Mouse (Mus musculus) liver, embryonic 16.5 days (tissue): Measurements from ENCODE around the gene Tiparp. TPM values are rescaled to one million over a fixed set of nuclear protein-coding genes. Genes with fewer than 3 reads are reported as not detected.

Experiments
- ATAC-seq: fragments of 200-750 bp; cut with Nextera tagmentation; 2 replicates; pipeline ENCODE4 v1.8.0; 2017; ENCODE audit warnings: low read depth, mild to moderate bottlenecking, moderate number of reproducible peaks, moderate library complexity
- H3K27ac ChIP-seq: fragments of 300-500 bp; sonication (generic); 2 replicates; pipeline ENCODE4 v1.5.1; 2014; ENCODE audit warnings: mild to moderate bottlenecking, low read length
- H3K27me3 ChIP-seq: fragments of 300-500 bp; sonication (generic); 2 replicates; pipeline ENCODE4 v1.6.1; 2014; ENCODE audit warnings: low read depth, low read length, mixed read lengths; ENCODE audit not compliant: control insufficient read depth, insufficient read depth
- H3K36me3 ChIP-seq: fragments of 300-500 bp; sonication (generic); 2 replicates; pipeline ENCODE4 v1.6.1; 2014; ENCODE audit warnings: mild to moderate bottlenecking; ENCODE audit not compliant: control insufficient read depth, insufficient read depth
- H3K4me1 ChIP-seq: fragments of 300-500 bp; sonication (generic); 2 replicates; pipeline ENCODE4 v1.6.1; 2014; ENCODE audit warnings: low read depth, low read length, mixed read lengths; ENCODE audit not compliant: control insufficient read depth
- H3K4me2 ChIP-seq: fragments of 300-500 bp; sonication (generic); 2 replicates; pipeline ENCODE4 v1.6.1; 2014; ENCODE audit warnings: low read depth, low read length, mixed read lengths
- H3K4me3 ChIP-seq: fragments of 300-500 bp; sonication (generic); 2 replicates; pipeline ENCODE4 v1.5.1; 2014; ENCODE audit warnings: low read depth, mild to moderate bottlenecking, low read length
- H3K9ac ChIP-seq: fragments of 300-500 bp; sonication (generic); 2 replicates; pipeline ENCODE4 v1.6.1; 2014; ENCODE audit warnings: low read depth, low read length
- H3K9me3 ChIP-seq: fragments of 300-500 bp; sonication (generic); replicated peaks from 2 replicates; pipeline ENCODE4 v1.6.1; 2016; ENCODE audit warnings: low read length; ENCODE audit not compliant: control insufficient read depth
- WGBS: fragments of 180-500 bp; shearing (Covaris S2); extraction: QIAGEN DNeasy Blood & Tissue Kit; methylation state at CpG from one replicate; pipeline ENCODE4 v1.1.7; 2014; ENCODE audit not compliant: insufficient replicate concordance; 5-methylcytosine and 5-hydroxymethylcytosine counted together
- polyA plus RNA-seq: library from polyadenylated mRNA; unstranded; fragments of >200 nt; fragmentation: Nextera tagmentation; extraction: Ambion mirVana; gene quantifications from 2 replicates; pipeline ENCODE4 v1.2.1, GENCODE M21; 2015

Tiparp gene
- polyA plus RNA-seq, 1 experiment from 2014 or later = 6.5 TPM

DNA sequence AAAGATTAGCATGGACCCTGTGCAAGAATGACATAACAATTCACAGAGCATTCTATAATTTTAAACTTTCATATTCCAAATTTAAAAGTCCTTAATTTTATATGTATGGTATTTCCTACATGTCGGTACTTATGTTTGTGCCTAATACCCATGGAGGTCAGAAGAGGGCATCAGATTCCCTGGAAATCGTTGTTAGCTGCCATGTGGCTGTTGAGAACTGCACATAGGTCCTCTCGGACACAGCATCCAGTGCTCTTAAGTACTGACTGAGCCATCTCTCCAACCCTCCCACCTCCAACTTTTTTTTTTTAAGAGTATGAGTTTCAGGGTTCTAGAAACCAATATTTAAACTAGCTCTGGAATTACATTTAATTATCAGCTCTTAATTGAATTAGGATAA, 2.5 kb upstream of the Tiparp start:
- WGBS = 51% methylated on average over 3 of the region's 3 CpGs
- no peak for ATAC-seq
- H3K9ac ChIP-seq = no peak overlapping the region

DNA sequence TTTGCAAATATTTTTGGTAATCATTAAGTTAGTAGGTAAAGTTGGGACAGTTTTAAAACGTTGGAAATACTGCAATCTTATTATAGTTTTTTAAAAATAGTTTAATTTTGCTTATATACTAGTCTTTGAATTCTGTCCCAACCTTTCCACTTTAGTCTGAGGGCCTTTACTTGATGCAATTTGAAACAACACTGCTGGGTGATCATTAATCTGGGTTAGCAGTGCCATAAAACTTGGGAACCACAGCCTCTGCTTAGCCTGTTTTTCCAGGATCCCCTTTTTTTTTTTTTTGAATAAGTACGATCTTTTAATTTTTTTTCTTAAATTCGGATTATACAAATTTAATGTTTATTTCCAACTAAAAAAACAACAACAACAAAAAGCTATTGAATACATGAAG, 1.0 kb upstream of the Tiparp start:
- H3K27ac ChIP-seq = no peak overlapping the region
- H3K9me3 ChIP-seq = no peaks in the 10 kb centered on the region
- WGBS = 16% methylated on average over 3 of the region's 3 CpGs
- no peak for ATAC-seq
- no peaks in the 10 kb centered on the region for H3K27me3 ChIP-seq
- no peaks in the 10 kb centered on the region for H3K4me1 ChIP-seq
- H3K36me3 ChIP-seq = no peaks in the 10 kb centered on the region
- H3K4me3 ChIP-seq = peak overlapping the region; percentile 73
- H3K4me2 ChIP-seq = peak overlapping the region; percentile 92
- H3K9ac ChIP-seq = no peak overlapping the region; the same call in 1 of the 2 replicates

More for the DNA sequence above, 2.5 kb upstream of the Tiparp start:
- H3K4me1 ChIP-seq = no peaks in the 10 kb centered on the region
- no peaks in the 10 kb centered on the region for H3K9me3 ChIP-seq
- H3K36me3 ChIP-seq = no peaks in the 10 kb centered on the region
- no peak overlapping the region for H3K4me3 ChIP-seq
- no peaks in the 10 kb centered on the region for H3K27me3 ChIP-seq
- H3K27ac ChIP-seq = no peak overlapping the region
- H3K4me2 ChIP-seq = no peak overlapping the region

DNA sequence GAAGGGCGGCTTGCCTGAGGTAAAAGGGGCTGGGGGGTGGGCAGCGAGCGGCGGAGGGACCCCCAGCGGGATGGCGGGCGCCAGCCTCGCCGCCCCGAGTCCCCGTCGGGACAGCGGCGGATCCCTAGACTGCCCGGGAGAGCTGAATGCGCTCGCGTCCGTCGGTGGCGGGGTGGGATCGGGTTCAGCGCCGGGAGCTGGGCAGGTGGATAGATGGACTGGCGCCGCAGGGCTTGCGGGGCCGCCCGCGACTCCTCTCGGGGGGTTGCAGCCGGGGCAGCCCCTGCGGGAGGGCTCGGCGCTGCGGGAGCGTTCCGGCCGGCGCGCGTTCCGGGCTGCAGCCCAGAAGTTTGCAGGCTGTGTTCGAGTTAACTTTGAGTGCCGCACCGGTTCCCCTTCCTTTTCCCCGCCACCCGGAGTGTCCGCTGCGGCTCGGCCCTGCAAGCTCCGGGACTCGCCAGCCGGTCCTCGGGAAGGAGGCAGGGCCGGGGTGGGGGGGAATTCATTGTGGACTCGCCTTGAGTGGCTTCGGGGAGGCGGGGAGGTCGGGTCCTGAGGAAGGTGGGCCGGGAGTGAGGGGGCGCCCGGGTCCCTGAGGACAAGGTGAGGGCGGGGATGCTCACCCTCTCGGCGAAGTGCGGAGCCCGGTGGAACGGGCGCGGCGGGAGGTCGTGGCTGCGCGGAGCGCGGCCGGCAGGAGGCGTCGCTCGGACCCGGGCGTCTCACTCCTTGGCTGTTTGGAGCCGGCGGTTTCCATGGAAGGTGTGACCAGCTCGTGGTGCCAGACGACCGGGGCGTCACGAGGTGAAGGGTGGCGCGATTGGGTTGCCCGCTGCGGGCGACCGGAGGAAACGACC, 632 bp downstream of the Tiparp start:
- H3K4me2 ChIP-seq = peak overlapping the region; percentile 92
- H3K27ac ChIP-seq = peak overlapping the region; percentile 84
- no peaks in the 10 kb centered on the region for H3K27me3 ChIP-seq
- peak overlapping the region; percentile 73 for H3K4me3 ChIP-seq
- 1% methylated on average over 87 of the region's 97 CpGs for WGBS
- H3K9me3 ChIP-seq = no peaks in the 10 kb centered on the region
- peak overlapping the region; percentile 73 for H3K9ac ChIP-seq
- H3K4me1 ChIP-seq = no peaks in the 10 kb centered on the region
- peak; percentile 16 for ATAC-seq
- H3K36me3 ChIP-seq = no peaks in the 10 kb centered on the region

DNA sequence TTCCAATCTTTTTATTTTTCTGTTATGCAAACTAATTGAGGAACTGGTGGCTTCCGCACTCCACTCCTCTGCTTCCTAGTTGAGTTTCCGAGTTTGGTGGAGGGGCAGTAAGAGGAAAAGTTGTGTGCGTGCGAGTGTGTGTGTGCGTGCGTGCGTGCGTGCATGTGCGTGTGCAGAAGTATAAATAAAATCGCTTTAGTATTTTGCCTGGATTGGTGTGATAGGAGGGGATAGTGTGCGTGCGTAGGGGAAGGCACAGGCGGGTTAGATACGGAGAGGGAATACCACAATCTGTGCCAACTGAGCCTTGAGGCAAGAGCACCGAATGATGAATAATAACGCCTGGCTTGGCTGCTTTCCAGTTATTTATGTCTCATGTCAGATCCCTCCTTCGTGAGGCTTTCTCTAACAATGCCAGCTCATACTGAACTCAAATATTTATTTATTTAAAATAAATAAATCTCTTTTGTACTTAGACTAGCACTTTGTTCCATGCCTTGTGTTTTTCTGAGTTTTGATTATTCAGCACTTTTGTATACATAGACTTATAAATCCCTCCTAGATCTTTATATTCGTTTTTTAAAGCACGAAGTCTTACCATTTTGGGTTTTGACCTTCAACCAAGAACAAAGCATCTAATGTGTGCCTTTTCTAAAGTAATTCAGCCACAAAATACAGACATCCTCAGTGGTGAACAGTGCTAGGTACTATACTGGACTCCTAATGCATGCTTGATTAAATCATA, 1.4 kb downstream of the Tiparp start:
- Histone ChIP-seq H3K4me2 (peak overlapping the region; percentile 92), H3K9ac (peak overlapping the region; percentile 73), H3K27ac (no peak overlapping the region; the same call in 1 of the 2 replicates), H3K36me3 (no peaks in the 10 kb centered on the region), H3K4me3 (peak overlapping the region; percentile 73), H3K4me1 (no peaks in the 10 kb centered on the region), H3K9me3 (no peaks in the 10 kb centered on the region), H3K27me3 (no peaks in the 10 kb centered on the region)
- no peak for ATAC-seq
- WGBS = 3% methylated on average over 19 of the region's 19 CpGs

DNA sequence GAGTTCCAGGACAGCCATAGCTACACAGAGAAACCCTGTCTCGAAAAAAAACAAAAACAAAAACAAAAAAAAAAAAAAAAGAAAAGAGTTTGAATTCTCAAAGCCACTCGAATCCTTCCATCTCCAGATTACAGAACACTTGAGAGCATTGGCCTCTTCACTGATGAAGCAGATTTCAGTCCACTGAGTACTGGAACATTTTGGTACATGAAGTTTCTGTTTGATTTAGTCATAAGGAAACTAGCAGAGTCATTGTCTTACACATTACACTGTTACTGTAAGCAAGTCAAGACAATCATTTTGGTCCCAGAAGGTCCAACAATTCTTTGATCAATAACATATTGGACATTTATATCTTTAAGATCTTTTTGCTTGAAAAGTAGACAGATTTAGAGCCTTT, 4.8 kb downstream of the Tiparp start:
- Histone ChIP-seq H3K4me1 (no peaks in the 10 kb centered on the region), H3K36me3 (no peaks in the 10 kb centered on the region), H3K9me3 (no peaks in the 10 kb centered on the region), H3K27ac (no peak overlapping the region), H3K4me3 (no peak overlapping the region), H3K27me3 (no peaks in the 10 kb centered on the region), H3K4me2 (no peak overlapping the region), H3K9ac (no peak overlapping the region)
- no peak for ATAC-seq
- WGBS = 78% methylated on average over 2 of the region's 2 CpGs

DNA sequence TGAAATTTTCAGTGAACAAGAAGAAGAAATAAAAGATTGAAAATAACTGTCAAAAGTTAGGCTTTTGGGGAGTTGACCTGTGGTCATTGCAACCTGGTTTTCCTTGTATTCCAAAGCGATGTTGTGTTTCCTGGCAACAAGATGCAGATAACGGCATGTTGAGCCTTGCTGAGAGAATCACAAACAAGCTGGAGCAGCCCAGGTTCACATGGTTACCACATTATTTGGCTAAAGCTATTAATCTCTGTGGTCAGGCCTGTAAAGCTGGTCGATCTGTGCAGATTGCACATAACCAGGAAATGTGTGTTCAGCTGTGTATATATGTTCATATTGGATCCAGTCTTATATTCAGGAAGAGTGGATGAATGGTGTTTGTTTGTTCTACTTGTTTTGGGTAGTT, 5.4 kb downstream of the Tiparp start:
- Histone ChIP-seq H3K9ac (no peak overlapping the region), H3K9me3 (no peaks in the 10 kb centered on the region), H3K4me2 (no peak overlapping the region), H3K27me3 (no peaks in the 10 kb centered on the region), H3K4me1 (no peaks in the 10 kb centered on the region), H3K4me3 (no peak overlapping the region), H3K36me3 (no peaks in the 10 kb centered on the region), H3K27ac (no peak overlapping the region)
- ATAC-seq = no peak
- 54% methylated on average over 3 of the region's 3 CpGs for WGBS

DNA sequence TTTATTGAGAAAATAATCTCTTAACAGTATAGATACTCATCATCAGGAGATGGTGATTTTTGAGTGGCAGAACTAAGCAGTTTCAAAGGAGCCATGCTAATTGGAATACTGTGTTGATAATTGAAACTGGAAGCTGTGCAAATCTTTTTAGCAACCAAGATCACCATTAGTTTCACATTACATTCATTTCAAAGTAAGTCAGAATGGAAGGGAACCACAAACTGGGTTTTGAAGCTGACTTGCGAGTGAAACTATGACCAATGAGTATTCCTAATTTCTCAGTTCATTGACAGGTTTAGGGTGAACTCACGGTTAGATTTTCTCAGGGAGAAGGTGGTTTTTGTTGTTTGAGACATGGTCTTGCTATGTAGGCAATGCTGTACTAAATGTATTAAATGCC, 6.3 kb downstream of the Tiparp start:
- no peak overlapping the region for H3K4me2 ChIP-seq
- no peak for ATAC-seq
- no peak overlapping the region for H3K4me3 ChIP-seq
- no peak overlapping the region for H3K27ac ChIP-seq
- no peaks in the 10 kb centered on the region for H3K9me3 ChIP-seq
- no peaks in the 10 kb centered on the region for H3K27me3 ChIP-seq
- no peak overlapping the region for H3K9ac ChIP-seq
- 63% methylated on average over 2 of the region's 2 CpGs for WGBS
- no peaks in the 10 kb centered on the region for H3K4me1 ChIP-seq
- H3K36me3 ChIP-seq = no peaks in the 10 kb centered on the region

DNA sequence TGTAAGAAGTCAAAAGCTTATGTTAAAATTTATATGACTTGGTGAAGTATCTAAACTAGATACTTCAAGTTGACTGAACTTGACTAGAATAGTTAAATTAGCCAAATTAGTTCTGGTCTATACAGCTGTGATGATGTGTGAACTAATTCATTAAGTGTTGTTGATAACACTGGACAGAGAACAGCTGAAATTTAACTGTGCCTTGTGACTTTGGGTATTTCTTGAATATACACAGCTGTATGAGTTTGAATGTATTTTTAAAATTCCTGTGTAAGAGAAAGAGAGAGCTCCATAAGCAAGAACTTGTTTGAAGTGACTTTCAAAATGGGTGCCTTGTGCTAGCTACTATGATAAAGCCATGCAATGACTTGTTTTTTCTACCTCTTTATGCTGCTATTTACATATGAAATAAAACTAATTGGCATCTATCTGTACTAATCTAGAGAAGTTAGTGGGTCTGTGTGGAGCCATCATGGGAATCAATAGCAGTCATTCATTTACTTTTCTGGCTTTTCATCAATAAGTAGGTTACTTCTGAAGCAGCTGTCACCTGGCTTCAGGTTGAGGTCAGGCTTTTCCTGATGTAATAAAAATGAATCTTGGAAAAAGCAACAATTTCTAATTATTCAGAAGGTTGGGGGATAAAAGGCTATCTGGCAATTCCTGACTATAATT, 7.0 kb downstream of the Tiparp start:
- no peak for ATAC-seq
- Histone ChIP-seq H3K4me3 (no peak overlapping the region), H3K9me3 (no peaks in the 10 kb centered on the region), H3K4me1 (no peaks in the 10 kb centered on the region), H3K27ac (no peak overlapping the region), H3K4me2 (no peak overlapping the region), H3K9ac (no peak overlapping the region), H3K27me3 (no peaks in the 10 kb centered on the region), H3K36me3 (no peaks in the 10 kb centered on the region)
